Mouse (Mus musculus): ENCODE measurements around the gene Adgre1.

DNA sequence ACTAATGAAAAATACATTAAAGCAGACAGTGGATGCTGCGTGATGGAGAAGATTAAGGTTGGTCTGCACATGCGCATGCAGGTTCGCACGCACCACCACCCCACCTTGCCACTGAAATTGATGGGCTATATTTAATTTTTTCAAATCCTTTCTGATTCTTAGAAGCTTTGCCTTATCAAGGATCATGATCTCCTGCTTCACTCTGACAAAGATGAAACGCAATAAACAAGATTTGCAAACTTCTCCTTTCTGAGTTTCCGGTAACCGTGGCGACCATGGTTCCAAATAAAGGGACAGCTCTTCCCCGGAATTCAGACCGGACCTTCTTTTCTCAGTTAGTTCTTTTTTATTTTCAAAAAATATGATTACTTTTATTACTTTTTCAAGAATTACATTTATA lies 20.5 kb upstream of the Adgre1 start:
- TF ChIP-seq POLR2A (IDR thresholded peaks at IDR 0.05; ENCODE audit: insufficient read length, low read depth) = no peak
- TF ChIP-seq TCF12 (IDR thresholded peaks at IDR 0.05; ENCODE audit: insufficient read depth, poor library complexity, severe bottlenecking) = no peak
- no peak for TF ChIP-seq MYOG (IDR thresholded peaks at IDR 0.05; ENCODE audit: control insufficient read depth in 1 of 3, insufficient read depth in 1 of 3, insufficient read length in 2 of 3, low read depth in 2 of 3)
- no peak for TF ChIP-seq MYOD1 (IDR thresholded peaks at IDR 0.05; ENCODE audit: control insufficient read depth in 1 of 3, insufficient read length in 2 of 3, low read depth in 2 of 3)
- TF ChIP-seq REST (IDR thresholded peaks at IDR 0.05; ENCODE audit: insufficient read depth, insufficient read length) = no peak
- TF ChIP-seq POLR2AphosphoS2 (IDR thresholded peaks at IDR 0.05; ENCODE audit: insufficient read length, low read depth) = no peak
- TF ChIP-seq USF1 (IDR thresholded peaks at IDR 0.05; ENCODE audit: low read depth) = no peak
- TF ChIP-seq MAX (IDR thresholded peaks at IDR 0.05; ENCODE audit: low read depth) = no peak
- TF ChIP-seq CEBPB (IDR thresholded peaks at IDR 0.05; ENCODE audit: insufficient read depth, poor library complexity, severe bottlenecking) = no peak
- TF ChIP-seq E2F4 (IDR thresholded peaks at IDR 0.05; ENCODE audit: insufficient read depth) = no peak
